Mouse (Mus musculus): ENCODE data around the gene Sigmar1. TPM values are rescaled to one million over a fixed set of nuclear protein-coding genes. Genes with fewer than 3 reads are reported as not detected.
"Not testable (repeated sequence)": the region's sequence is repeated elsewhere in the genome, so short reads cannot be mapped to it uniquely, and the experiment has no call there.

Sigmar1 gene
- polyA plus RNA-seq, 1 experiment from 2014 or later: 89.3 TPM

DNA sequence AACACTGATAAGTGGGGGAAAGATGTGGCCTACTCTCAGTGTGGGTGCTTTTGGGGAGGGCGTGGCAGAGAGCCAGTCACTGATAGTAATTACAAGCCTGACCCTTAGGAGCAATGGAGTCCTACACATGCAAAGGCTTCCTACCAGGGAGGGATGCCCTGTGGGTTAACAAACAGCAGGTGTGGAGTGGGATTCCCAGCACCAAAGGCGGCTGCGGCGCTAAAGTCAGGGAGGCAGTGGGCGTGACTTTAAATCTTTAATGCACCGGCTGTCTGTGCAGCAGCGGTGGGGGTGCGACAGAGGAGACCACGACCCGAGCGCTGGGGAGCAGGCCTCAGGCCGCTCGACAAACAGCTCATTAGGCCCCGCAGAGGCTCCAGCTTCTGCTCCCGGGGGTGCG lies 17.0 kb upstream of the Sigmar1 start:
- H3K9ac ChIP-seq (replicated peaks; ENCODE audit: low read depth, low read length); H3K4me1 ChIP-seq (ENCODE audit: control insufficient read depth, insufficient read depth, low read length); ATAC-seq (ENCODE audit: low read depth); H3K27ac ChIP-seq (ENCODE audit: low read depth, low read length); H3K36me3 ChIP-seq (ENCODE audit: control insufficient read depth, insufficient read depth, low read length); H3K9me3 ChIP-seq (ENCODE audit: control insufficient read depth, low read length); H3K27me3 ChIP-seq (ENCODE audit: control insufficient read depth, insufficient read depth, low read length): not testable (repeated sequence)
- 2% methylated on average over 7 of the region's 16 CpGs for WGBS
- peak overlapping the region; percentile 20; the same call in 1 of the 2 replicates for H3K4me3 ChIP-seq (ENCODE audit: low read depth, low read length)
- H3K4me2 ChIP-seq (ENCODE audit: low read depth, low read length): peak overlapping the region; percentile 39

- H3K4me1 ChIP-seq (ENCODE audit: control insufficient read depth, insufficient read depth, low read length); H3K4me3 ChIP-seq (ENCODE audit: low read depth, low read length); ATAC-seq (ENCODE audit: low read depth); H3K36me3 ChIP-seq (ENCODE audit: control insufficient read depth, insufficient read depth, low read length); H3K27ac ChIP-seq (ENCODE audit: low read depth, low read length); H3K4me2 ChIP-seq (ENCODE audit: low read depth, low read length); H3K27me3 ChIP-seq (ENCODE audit: control insufficient read depth, insufficient read depth, low read length); H3K9ac ChIP-seq (replicated peaks; ENCODE audit: low read depth, low read length); H3K9me3 ChIP-seq (ENCODE audit: control insufficient read depth, low read length): not testable (repeated sequence)
- 89% methylated on average over 10 of the region's 10 CpGs for WGBS
Observed at GRCm38 (mm10) chr4:41767301-41767700, 11.3 kb upstream of the Sigmar1 start.

- 89% methylated on average over 4 of the region's 6 CpGs for WGBS
- H3K4me1 ChIP-seq (ENCODE audit: control insufficient read depth, insufficient read depth, low read length); ATAC-seq (ENCODE audit: low read depth); H3K27me3 ChIP-seq (ENCODE audit: control insufficient read depth, insufficient read depth, low read length); H3K36me3 ChIP-seq (ENCODE audit: control insufficient read depth, insufficient read depth, low read length); H3K9ac ChIP-seq (replicated peaks; ENCODE audit: low read depth, low read length); H3K9me3 ChIP-seq (ENCODE audit: control insufficient read depth, low read length); H3K27ac ChIP-seq (ENCODE audit: low read depth, low read length); H3K4me3 ChIP-seq (ENCODE audit: low read depth, low read length); H3K4me2 ChIP-seq (ENCODE audit: low read depth, low read length): not testable (repeated sequence)
Observed at GRCm38 (mm10) chr4:41763176-41763575, 7.2 kb upstream of the Sigmar1 start.

DNA sequence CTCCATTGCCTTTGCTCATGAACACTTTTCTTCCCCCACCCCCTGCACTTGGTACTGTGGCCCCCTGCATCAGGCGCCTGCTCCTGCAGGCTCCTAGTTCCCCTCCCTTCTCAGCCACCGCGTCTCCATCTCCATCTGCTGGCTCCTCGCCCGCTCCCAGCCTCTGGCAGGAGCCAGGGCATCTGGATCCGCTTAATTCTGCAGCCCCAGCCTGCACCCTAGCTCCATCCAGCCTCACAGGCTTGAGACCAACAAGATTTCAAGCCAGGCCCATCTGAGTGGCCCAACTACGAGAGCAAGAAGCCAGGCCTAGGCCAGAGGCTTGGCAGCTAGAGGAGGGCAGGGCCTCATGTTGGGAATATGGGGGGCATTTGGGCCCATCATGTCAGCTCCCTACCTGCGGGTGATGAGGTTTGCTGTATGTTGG lies 6.7 kb upstream of the Sigmar1 start:
- 56% methylated on average over 8 of the region's 8 CpGs for WGBS
- not testable (repeated sequence) for H3K27me3 ChIP-seq (ENCODE audit: control insufficient read depth, insufficient read depth, low read length); H3K4me1 ChIP-seq (ENCODE audit: control insufficient read depth, insufficient read depth, low read length); H3K4me2 ChIP-seq (ENCODE audit: low read depth, low read length); H3K4me3 ChIP-seq (ENCODE audit: low read depth, low read length); H3K27ac ChIP-seq (ENCODE audit: low read depth, low read length); H3K36me3 ChIP-seq (ENCODE audit: control insufficient read depth, insufficient read depth, low read length); H3K9me3 ChIP-seq (ENCODE audit: control insufficient read depth, low read length)
- ATAC-seq (ENCODE audit: low read depth): peak; percentile 56
- peak overlapping the region; percentile 25; the same call in 1 of the 2 replicates for H3K9ac ChIP-seq (replicated peaks; ENCODE audit: low read depth, low read length)

DNA sequence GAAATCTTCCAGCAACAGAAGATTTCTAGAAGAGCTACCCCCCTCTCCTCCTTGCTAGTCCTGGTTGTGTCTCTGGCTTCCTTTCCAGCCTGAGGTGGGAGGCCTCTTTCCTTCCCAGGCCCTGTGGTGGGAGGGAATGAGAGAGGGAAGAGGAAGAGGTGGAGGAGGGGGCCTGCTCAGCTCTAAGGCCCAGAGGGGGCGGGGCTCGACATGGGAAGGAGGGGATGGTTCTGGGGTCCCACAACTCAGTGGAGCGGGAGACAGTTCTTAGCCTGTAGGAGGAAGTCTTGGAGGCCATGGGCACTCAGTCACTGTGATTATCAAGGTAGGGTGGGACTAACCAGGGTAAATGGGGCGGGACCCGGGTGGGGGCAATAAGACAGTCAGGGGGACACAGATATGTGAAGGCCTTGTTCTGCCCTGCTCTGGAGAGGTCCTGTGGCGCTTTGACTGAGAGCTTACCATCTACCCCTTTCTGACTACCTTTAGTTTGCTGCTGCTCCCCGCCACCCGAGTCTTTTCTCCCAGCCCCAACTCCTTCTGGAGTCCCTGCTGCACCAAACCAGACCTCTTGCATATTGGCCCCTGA lies 6.2 kb upstream of the Sigmar1 start:
- Histone ChIP-seq H3K4me3 (ENCODE audit: low read depth, low read length) (no peak overlapping the region), H3K4me1 (ENCODE audit: control insufficient read depth, insufficient read depth, low read length) (peaks cover 5% of the 10 kb centered on the region; the same call in 1 of the 2 replicates), H3K27ac (ENCODE audit: low read depth, low read length) (no peak overlapping the region), H3K27me3 (ENCODE audit: control insufficient read depth, insufficient read depth, low read length) (no peaks in the 10 kb centered on the region), H3K9me3 (ENCODE audit: control insufficient read depth, low read length) (no peaks in the 10 kb centered on the region), H3K36me3 (ENCODE audit: control insufficient read depth, insufficient read depth, low read length) (no peaks in the 10 kb centered on the region), H3K9ac (replicated peaks; ENCODE audit: low read depth, low read length) (peak overlapping the region; percentile 25; the same call in 1 of the 2 replicates), H3K4me2 (ENCODE audit: low read depth, low read length) (peak overlapping the region; percentile 21; the same call in 1 of the 2 replicates)
- ATAC-seq (ENCODE audit: low read depth): peak; percentile 28; the same call in 1 of the 2 replicates
- 42% methylated on average over 8 of the region's 8 CpGs for WGBS

DNA sequence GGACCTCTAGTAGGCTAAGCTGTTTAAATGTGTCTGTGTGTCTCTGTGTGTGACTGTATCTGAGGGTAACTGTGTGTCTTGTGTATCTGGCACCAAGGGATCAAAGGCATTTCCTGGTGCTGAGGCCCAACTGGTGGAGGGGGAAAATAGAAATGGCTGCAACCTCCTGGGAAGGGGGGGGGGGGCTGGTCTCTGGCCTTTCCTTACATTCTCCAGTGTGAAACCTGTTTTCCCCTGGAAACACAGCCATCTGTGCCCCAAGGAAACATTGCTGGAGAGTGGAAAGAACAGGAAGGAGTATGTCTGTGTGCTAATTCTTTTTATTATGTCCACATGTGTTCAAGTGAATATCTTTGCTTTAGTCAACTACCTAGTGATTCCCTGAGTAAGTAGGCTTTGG lies 5.7 kb upstream of the Sigmar1 start:
- no peak overlapping the region for H3K27ac ChIP-seq (ENCODE audit: low read depth, low read length)
- H3K9me3 ChIP-seq (ENCODE audit: control insufficient read depth, low read length): no peaks in the 10 kb centered on the region
- no peak overlapping the region for H3K4me3 ChIP-seq (ENCODE audit: low read depth, low read length)
- H3K4me1 ChIP-seq (ENCODE audit: control insufficient read depth, insufficient read depth, low read length): peaks cover 5% of the 10 kb centered on the region; the same call in 1 of the 2 replicates
- no peak overlapping the region for H3K9ac ChIP-seq (replicated peaks; ENCODE audit: low read depth, low read length)
- H3K4me2 ChIP-seq (ENCODE audit: low read depth, low read length): peak overlapping the region; percentile 45
- no peak for ATAC-seq (ENCODE audit: low read depth)
- H3K27me3 ChIP-seq (ENCODE audit: control insufficient read depth, insufficient read depth, low read length): no peaks in the 10 kb centered on the region
- H3K36me3 ChIP-seq (ENCODE audit: control insufficient read depth, insufficient read depth, low read length): no peaks in the 10 kb centered on the region

DNA sequence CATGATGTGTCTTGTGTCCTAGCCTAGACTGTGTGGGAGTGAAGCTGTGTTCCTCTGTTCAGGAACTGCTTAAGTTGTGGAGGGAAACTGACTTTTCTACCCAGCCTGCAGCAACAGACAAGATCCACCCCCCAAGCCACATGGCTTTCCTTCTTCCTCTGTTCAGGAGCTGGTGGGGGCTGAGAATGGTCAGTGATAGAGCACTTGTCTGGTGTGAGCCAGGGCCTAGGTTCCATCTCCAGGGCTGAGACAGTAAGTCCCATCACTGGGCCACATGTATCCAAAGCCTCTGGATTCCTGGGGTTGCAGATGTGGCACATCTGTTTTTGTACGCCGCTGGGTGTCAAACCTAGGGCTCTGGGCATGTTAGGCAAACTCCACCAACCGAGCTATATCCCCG lies 5.0 kb upstream of the Sigmar1 start:
- Histone ChIP-seq H3K4me1 (ENCODE audit: control insufficient read depth, insufficient read depth, low read length) (peaks cover 10% of the 10 kb centered on the region; the same call in 1 of the 2 replicates), H3K9ac (replicated peaks; ENCODE audit: low read depth, low read length) (peak overlapping the region; percentile 39), H3K4me2 (ENCODE audit: low read depth, low read length) (peak overlapping the region; percentile 45), H3K27ac (ENCODE audit: low read depth, low read length) (no peak overlapping the region; the same call in 1 of the 2 replicates), H3K4me3 (ENCODE audit: low read depth, low read length) (peak overlapping the region; percentile 29), H3K9me3 (ENCODE audit: control insufficient read depth, low read length) (no peaks in the 10 kb centered on the region), H3K36me3 (ENCODE audit: control insufficient read depth, insufficient read depth, low read length) (no peaks in the 10 kb centered on the region), H3K27me3 (ENCODE audit: control insufficient read depth, insufficient read depth, low read length) (no peaks in the 10 kb centered on the region)
- no peak; the same call in 1 of the 2 replicates for ATAC-seq (ENCODE audit: low read depth)
- 79% methylated on average over 4 of the region's 4 CpGs for WGBS

- Histone ChIP-seq H3K4me3 (ENCODE audit: low read depth, low read length) (peak overlapping the region; percentile 29), H3K36me3 (ENCODE audit: control insufficient read depth, insufficient read depth, low read length) (no peaks in the 10 kb centered on the region), H3K27me3 (ENCODE audit: control insufficient read depth, insufficient read depth, low read length) (no peaks in the 10 kb centered on the region), H3K27ac (ENCODE audit: low read depth, low read length) (no peak overlapping the region; the same call in 1 of the 2 replicates), H3K9me3 (ENCODE audit: control insufficient read depth, low read length) (no peaks in the 10 kb centered on the region), H3K4me2 (ENCODE audit: low read depth, low read length) (peak overlapping the region; percentile 45), H3K9ac (replicated peaks; ENCODE audit: low read depth, low read length) (peak overlapping the region; percentile 39; the same call in 1 of the 2 replicates), H3K4me1 (ENCODE audit: control insufficient read depth, insufficient read depth, low read length) (peaks cover 10% of the 10 kb centered on the region; the same call in 1 of the 2 replicates)
- ATAC-seq (ENCODE audit: low read depth): peak; percentile 71; the same call in 1 of the 2 replicates
- under 1% methylated on average over 15 of the region's 15 CpGs for WGBS
Observed at GRCm38 (mm10) chr4:41760288-41760721, 4.3 kb upstream of the Sigmar1 start.

DNA sequence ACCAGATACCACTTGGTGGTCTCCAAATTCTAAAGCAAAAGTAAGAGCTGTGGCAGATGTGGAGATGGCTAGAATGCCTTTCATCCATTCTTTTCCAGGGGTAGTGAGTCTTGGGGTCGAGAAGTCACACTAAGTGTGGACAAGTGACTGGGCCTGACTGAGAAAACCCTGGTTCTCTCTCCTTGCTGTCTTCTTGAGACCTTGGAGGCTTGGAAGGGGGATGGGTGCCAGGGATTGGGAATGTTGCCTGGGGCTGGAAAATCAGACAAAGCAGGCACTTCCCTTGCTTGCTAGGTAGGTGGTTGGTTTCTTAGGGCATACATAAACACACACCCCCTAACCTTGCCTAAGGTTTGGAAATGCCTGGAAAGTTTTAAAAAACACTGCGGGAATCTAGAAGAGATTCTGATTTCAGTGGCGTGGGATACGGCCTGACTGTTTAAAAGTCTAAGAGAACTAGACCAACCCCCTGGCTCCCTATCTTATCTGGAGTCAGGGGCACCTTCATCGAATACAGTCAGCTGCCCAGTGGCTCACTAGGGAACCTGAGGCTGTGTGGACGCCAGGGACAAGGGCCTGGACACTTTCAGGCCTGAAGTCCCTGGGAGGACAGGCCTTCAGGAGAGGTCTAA lies 3.8 kb upstream of the Sigmar1 start:
- Histone ChIP-seq H3K9me3 (ENCODE audit: control insufficient read depth, low read length) (no peaks in the 10 kb centered on the region), H3K4me1 (ENCODE audit: control insufficient read depth, insufficient read depth, low read length) (peaks cover 12% of the 10 kb centered on the region; the same call in 1 of the 2 replicates), H3K27me3 (ENCODE audit: control insufficient read depth, insufficient read depth, low read length) (no peaks in the 10 kb centered on the region), H3K27ac (ENCODE audit: low read depth, low read length) (no peak overlapping the region), H3K4me2 (ENCODE audit: low read depth, low read length) (peak overlapping the region; percentile 45), H3K9ac (replicated peaks; ENCODE audit: low read depth, low read length) (peak overlapping the region; percentile 39; the same call in 1 of the 2 replicates), H3K4me3 (ENCODE audit: low read depth, low read length) (peak overlapping the region; percentile 29), H3K36me3 (ENCODE audit: control insufficient read depth, insufficient read depth, low read length) (no peaks in the 10 kb centered on the region)
- no peak for ATAC-seq (ENCODE audit: low read depth)
- WGBS: 44% methylated on average over 6 of the region's 6 CpGs
